Mouse (Mus musculus) intestine, embryonic 16.5 days (tissue): ENCODE results near the gene Ms4a6b. TPM values are rescaled to one million over a fixed set of nuclear protein-coding genes. Genes with fewer than 3 reads are reported as not detected.
"Not testable (repeated sequence)": the region's sequence is repeated elsewhere in the genome, so short reads cannot be mapped to it uniquely, and the experiment has no call there.

ENCODE experiments used
- ATAC-seq: fragments of 200-750 bp; cut with Nextera tagmentation; 2 replicates; pipeline ENCODE4 v1.8.0; 2017; ENCODE audit warnings: moderate TSS enrichment, moderate library complexity
- H3K27ac ChIP-seq: fragments of 300-500 bp; sonication (generic); 2 replicates; pipeline ENCODE4 v1.5.1; 2014; ENCODE audit warnings: mild to moderate bottlenecking, low read length
- H3K27me3 ChIP-seq: fragments of 300-500 bp; sonication (generic); replicated peaks from 2 replicates; pipeline ENCODE4 v1.6.1; 2014; ENCODE audit warnings: low read length, control low read depth, mixed read lengths; ENCODE audit not compliant: control insufficient read depth, insufficient read depth
- H3K36me3 ChIP-seq: fragments of 300-500 bp; sonication (generic); 2 replicates; pipeline ENCODE4 v1.6.1; 2014; ENCODE audit warnings: low read length, control low read depth; ENCODE audit not compliant: control insufficient read depth, insufficient read depth
- H3K4me1 ChIP-seq: fragments of 300-500 bp; sonication (generic); 2 replicates; pipeline ENCODE4 v1.6.1; 2014; ENCODE audit warnings: low read length, control low read depth, mixed read lengths; ENCODE audit not compliant: control insufficient read depth, insufficient read depth
- H3K4me2 ChIP-seq: fragments of 300-500 bp; sonication (generic); 2 replicates; pipeline ENCODE4 v1.6.1; 2014; ENCODE audit warnings: low read depth, low read length, control low read depth
- H3K4me3 ChIP-seq: fragments of 300-500 bp; sonication (generic); 2 replicates; pipeline ENCODE4 v1.5.1; 2014; ENCODE audit warnings: mild to moderate bottlenecking, low read length
- H3K9ac ChIP-seq: fragments of 300-500 bp; sonication (generic); 2 replicates; pipeline ENCODE4 v1.6.1; 2014; ENCODE audit warnings: low read depth, low read length
- H3K9me3 ChIP-seq: fragments of 300-500 bp; sonication (generic); 2 replicates; pipeline ENCODE4 v1.6.1; 2016; ENCODE audit warnings: low read length, control low read depth; ENCODE audit not compliant: control insufficient read depth
- WGBS: fragments of 180-500 bp; shearing (Covaris S2); extraction: QIAGEN DNeasy Blood & Tissue Kit; methylation state at CpG from one replicate; pipeline ENCODE4 v1.1.7; 2014; 5-methylcytosine and 5-hydroxymethylcytosine counted together
- polyA plus RNA-seq: library from polyadenylated mRNA; unstranded; fragments of >200 nt; fragmentation: Nextera tagmentation; extraction: Ambion mirVana; gene quantifications from 2 replicates; pipeline ENCODE4 v1.2.1, GENCODE M21; 2015

The Ms4a6b gene
- polyA plus RNA-seq, 1 experiment from 2014 or later, result 8.1 TPM

DNA sequence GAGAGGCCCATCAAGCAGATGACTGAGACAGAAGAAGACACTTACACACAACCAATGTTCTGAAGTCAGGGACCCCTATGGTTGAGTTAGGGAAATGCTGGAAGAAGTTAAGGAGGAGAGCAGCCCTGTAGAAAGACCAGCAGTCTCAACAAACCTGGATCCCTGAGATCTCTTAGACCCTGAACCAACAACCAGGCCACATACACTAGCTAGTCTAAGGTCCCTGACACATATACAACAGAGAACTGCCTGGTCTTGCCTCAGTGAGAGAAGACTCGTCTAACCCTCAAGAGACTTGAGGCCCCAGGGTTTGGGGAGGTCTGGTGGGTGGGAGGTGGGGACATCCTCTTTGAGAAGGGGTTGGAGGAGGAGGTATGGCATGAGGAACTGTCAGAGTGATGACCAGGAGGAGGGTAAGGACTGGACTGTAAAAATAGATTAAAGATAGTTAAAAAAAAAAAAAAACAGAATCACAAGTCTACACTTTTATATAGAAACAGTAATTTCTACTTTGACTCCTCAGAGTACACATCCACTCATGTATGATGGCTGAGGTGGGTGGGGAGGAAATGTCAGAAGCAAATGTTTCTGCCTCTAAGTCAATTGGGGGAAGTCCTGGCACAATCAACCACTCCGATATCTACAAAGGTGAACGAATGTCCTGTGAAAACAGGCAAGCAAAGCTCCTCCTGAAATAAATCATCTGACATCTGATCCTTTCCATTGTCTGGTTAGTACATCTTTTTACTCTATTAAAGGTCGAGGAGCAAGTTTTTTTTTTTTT, 24.7 kb upstream of the Ms4a6b start:
- no peak for ATAC-seq
- H3K9ac ChIP-seq, result no peak overlapping the region
- no peak overlapping the region for H3K27ac ChIP-seq
- no peaks in the 10 kb centered on the region for H3K9me3 ChIP-seq
- H3K4me1 ChIP-seq, result no peaks in the 10 kb centered on the region
- 71% methylated on average over 4 of the region's 4 CpGs for WGBS
- no peaks in the 10 kb centered on the region for H3K36me3 ChIP-seq
- no peak overlapping the region for H3K4me3 ChIP-seq
- no peaks in the 10 kb centered on the region for H3K27me3 ChIP-seq
- H3K4me2 ChIP-seq, result no peak overlapping the region

GRCm38 (mm10) chr19:11492671-11493070, 23.6 kb upstream of the Ms4a6b start:
- no peak overlapping the region for H3K4me3 ChIP-seq
- no peak overlapping the region for H3K27ac ChIP-seq
- no peak overlapping the region for H3K4me2 ChIP-seq
- WGBS, result 86% methylated on average over 1 of the region's 1 CpGs
- no peaks in the 10 kb centered on the region for H3K9me3 ChIP-seq
- no peak for ATAC-seq
- H3K36me3 ChIP-seq, result no peaks in the 10 kb centered on the region
- H3K9ac ChIP-seq, result no peak overlapping the region
- H3K4me1 ChIP-seq, result no peaks in the 10 kb centered on the region
- no peaks in the 10 kb centered on the region for H3K27me3 ChIP-seq

- Histone ChIP-seq H3K36me3 (no peaks in the 10 kb centered on the region), H3K4me1 (no peaks in the 10 kb centered on the region), H3K27ac (no peak overlapping the region), H3K4me3 (no peak overlapping the region), H3K27me3 (no peaks in the 10 kb centered on the region), H3K9ac (no peak overlapping the region), H3K9me3 (no peaks in the 10 kb centered on the region), H3K4me2 (no peak overlapping the region)
- no peak for ATAC-seq
- 54% methylated on average over 3 of the region's 3 CpGs for WGBS
These were observed 21.8 kb upstream of the Ms4a6b start for GRCm38 (mm10) chr19:11494519-11494918.

- no peak for ATAC-seq
- Histone ChIP-seq H3K9ac (no peak overlapping the region), H3K4me3 (no peak overlapping the region), H3K4me2 (no peak overlapping the region), H3K4me1 (no peaks in the 10 kb centered on the region), H3K27ac (no peak overlapping the region), H3K9me3 (no peaks in the 10 kb centered on the region), H3K36me3 (no peaks in the 10 kb centered on the region), H3K27me3 (no peaks in the 10 kb centered on the region)
- 78% methylated on average over 6 of the region's 6 CpGs for WGBS
These were observed 20.0 kb upstream of the Ms4a6b start for GRCm38 (mm10) chr19:11496361-11496760.

DNA sequence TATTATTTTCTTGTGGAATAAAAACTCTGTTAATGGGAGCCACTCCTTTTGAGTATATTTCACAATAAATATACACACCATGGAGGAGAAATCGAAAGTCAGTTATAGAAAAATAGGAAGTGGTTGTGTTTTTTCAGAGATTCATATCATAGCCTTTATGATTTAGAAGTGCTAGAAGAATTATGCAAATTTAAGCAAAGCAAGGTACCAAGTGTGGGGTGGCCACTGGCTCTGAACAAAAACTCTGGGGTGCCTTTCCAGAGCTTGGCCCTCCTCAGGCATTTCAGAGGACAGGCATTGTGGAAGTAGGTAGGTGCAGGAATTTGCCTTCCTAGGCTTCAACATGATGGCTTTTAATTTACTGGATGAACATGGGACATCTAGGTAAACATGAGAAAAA, 19.0 kb upstream of the Ms4a6b start:
- not testable (repeated sequence) for H3K36me3 ChIP-seq, ATAC-seq, H3K4me1 ChIP-seq, H3K9me3 ChIP-seq, H3K27me3 ChIP-seq, H3K4me3 ChIP-seq, H3K4me2 ChIP-seq, H3K9ac ChIP-seq, H3K27ac ChIP-seq
- 70% methylated on average over 1 of the region's 1 CpGs for WGBS

GRCm38 (mm10) chr19:11500796-11501195, 15.5 kb upstream of the Ms4a6b start:
- no peaks in the 10 kb centered on the region for H3K27me3 ChIP-seq
- no peaks in the 10 kb centered on the region for H3K4me1 ChIP-seq
- H3K4me2 ChIP-seq, result no peak overlapping the region
- WGBS, result 84% methylated on average over 1 of the region's 1 CpGs
- H3K27ac ChIP-seq, result no peak overlapping the region
- H3K9me3 ChIP-seq, result no peaks in the 10 kb centered on the region
- H3K4me3 ChIP-seq, result no peak overlapping the region
- H3K9ac ChIP-seq, result no peak overlapping the region
- H3K36me3 ChIP-seq, result no peaks in the 10 kb centered on the region
- ATAC-seq, result no peak

- Histone ChIP-seq H3K4me3 (no peak overlapping the region), H3K4me2 (no peak overlapping the region), H3K27me3 (no peaks in the 10 kb centered on the region), H3K36me3 (no peaks in the 10 kb centered on the region), H3K9me3 (no peaks in the 10 kb centered on the region), H3K4me1 (no peaks in the 10 kb centered on the region), H3K27ac (no peak overlapping the region), H3K9ac (no peak overlapping the region)
- WGBS, result 86% methylated on average over 4 of the region's 4 CpGs
- ATAC-seq, result no peak
These were observed 15.0 kb upstream of the Ms4a6b start for GRCm38 (mm10) chr19:11501326-11501725.

- Histone ChIP-seq H3K36me3 (no peaks in the 10 kb centered on the region), H3K4me3 (no peak overlapping the region), H3K4me2 (no peak overlapping the region), H3K27me3 (no peaks in the 10 kb centered on the region), H3K9ac (no peak overlapping the region), H3K9me3 (no peaks in the 10 kb centered on the region), H3K4me1 (no peaks in the 10 kb centered on the region), H3K27ac (no peak overlapping the region)
- whole genome bisulfite sequencing, result 57% methylated on average over 1 of the region's 1 CpGs
- no peak for ATAC-seq
These were observed 11.5 kb upstream of the Ms4a6b start for GRCm38 (mm10) chr19:11504857-11505256.

DNA sequence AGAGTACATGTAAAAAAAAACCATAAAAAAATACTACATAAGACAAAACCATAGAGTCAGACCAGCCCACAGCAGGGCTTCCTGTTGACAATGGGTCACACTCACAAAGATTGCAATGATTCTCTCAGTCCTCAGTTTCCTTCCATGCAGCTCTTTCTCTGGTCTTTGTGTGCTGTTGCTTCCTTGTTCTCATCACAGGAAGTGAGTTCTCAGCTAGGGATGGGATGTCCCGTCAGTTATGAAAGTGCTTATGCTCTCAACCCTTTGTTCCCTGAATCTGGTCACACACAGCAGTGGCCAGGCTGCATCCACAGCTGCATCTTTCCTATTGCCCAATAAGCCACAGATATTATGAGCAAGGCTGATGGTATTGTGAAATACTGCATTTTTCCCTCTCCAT, 2.9 kb upstream of the Ms4a6b start:
- Histone ChIP-seq H3K4me1 (no peaks in the 10 kb centered on the region), H3K36me3 (no peaks in the 10 kb centered on the region), H3K4me3 (no peak overlapping the region), H3K27me3 (no peaks in the 10 kb centered on the region), H3K9ac (no peak overlapping the region), H3K9me3 (no peaks in the 10 kb centered on the region), H3K4me2 (no peak overlapping the region), H3K27ac (no peak overlapping the region)
- ATAC-seq, result no peak
- 52% methylated on average over 1 of the region's 1 CpGs for WGBS

- ATAC-seq, result no peak
- no peaks in the 10 kb centered on the region for H3K27me3 ChIP-seq
- H3K27ac ChIP-seq, result no peak overlapping the region
- no peaks in the 10 kb centered on the region for H3K9me3 ChIP-seq
- H3K4me3 ChIP-seq, result no peak overlapping the region
- no peaks in the 10 kb centered on the region for H3K4me1 ChIP-seq
- no peaks in the 10 kb centered on the region for H3K36me3 ChIP-seq
- H3K9ac ChIP-seq, result no peak overlapping the region
- no peak overlapping the region for H3K4me2 ChIP-seq
- 54% methylated on average over 4 of the region's 4 CpGs for WGBS
These were observed 533 bp downstream of the Ms4a6b start for GRCm38 (mm10) chr19:11516845-11517244.
